Mouse (Mus musculus) brain, adult 2 months (tissue): ENCODE results near the gene Ano1.

Source experiments
- DNase-seq: peaks from one replicate; pipeline ENCODE4 v3.0.0; 2011; ENCODE audit warnings: low read depth, low spot score

The Ano1 gene

GRCm38 (mm10) chr7:144539146-144539545 is 212.6 kb downstream of the Ano1 start:
- DNase-seq: no peak
